Mouse (Mus musculus) lung, postnatal 0 days (tissue): ENCODE data around the gene 1700018B08Rik.

ENCODE experiments used
- CTCF ChIP-seq: IDR thresholded peaks from 2 replicates; pipeline ENCODE4 v1.5.1; 2016; ENCODE audit warnings: antibody characterized with exemption, mild to moderate bottlenecking
- EP300 ChIP-seq: IDR thresholded peaks from 2 replicates; pipeline ENCODE4 v1.6.1; 2016; ENCODE audit warnings: antibody characterized with exemption, mild to moderate bottlenecking, control low read depth

GRCm38 (mm10) chr8:121562941-121563351 lies 18.8 kb upstream of the 1700018B08Rik start:
- TF ChIP-seq EP300 (peak; percentile 74), CTCF (no peak)
